Mouse (Mus musculus) cerebellum, adult 2 months (tissue): Measurements from ENCODE around the gene Amh.

Experiments
- CTCF ChIP-seq: fragments of 200-500 bp; IDR thresholded peaks from 2 replicates; pipeline ENCODE4 v1.5.1; 2011; ENCODE audit warnings: low read depth, mild to moderate bottlenecking, control low read depth, low read length, moderate library complexity, borderline replicate concordance; ENCODE audit not compliant: insufficient read depth
- POLR2A ChIP-seq: fragments of 200-500 bp; IDR thresholded peaks from 2 replicates; pipeline ENCODE4 v1.6.1; 2011; ENCODE audit warnings: low read length, control low read depth, borderline replicate concordance; ENCODE audit not compliant: insufficient read depth

DNA sequence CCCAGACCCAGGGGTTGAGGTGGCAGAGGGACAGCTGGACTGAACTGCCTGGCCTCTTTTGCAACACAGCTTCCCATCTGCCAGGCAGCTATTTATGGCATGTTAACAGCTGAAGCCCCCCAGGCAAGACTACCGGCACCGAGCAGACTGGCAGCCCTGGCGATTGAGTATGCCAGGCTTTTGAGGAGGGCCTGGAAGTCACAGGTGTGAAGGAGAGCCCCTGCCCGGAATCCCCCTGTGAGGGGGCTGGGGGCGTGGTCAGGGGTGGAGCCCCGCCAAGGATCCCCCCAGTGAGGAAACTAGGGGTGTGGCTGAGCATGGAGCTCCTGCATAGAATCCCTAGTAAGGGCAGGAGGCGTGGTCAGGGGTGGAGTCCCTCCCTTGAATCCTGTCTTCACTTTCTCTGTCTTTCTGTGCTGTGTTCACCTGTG lies 31.9 kb downstream of the Amh start:
- no peak for TF ChIP-seq POLR2A
- no peak for TF ChIP-seq CTCF
